ENCODE assay signal across 8 mouse cellular contexts in genomic region chrX:151046777-151047430, GRCm38 (mm10). TPM values are rescaled to one million over a fixed set of nuclear protein-coding genes. Genes with fewer than 3 reads are reported as not detected.
A peak's percentile ranks its signal among the peaks of the same experiment; 100 is the strongest.
DNase-seq lines count a peak whose midpoint lies in the region; ATAC-seq and TF ChIP-seq lines count a peak whose summit lies in the region.

No protein-coding gene starts in this region.

- H3K4me3 ChIP-seq in hindbrain, postnatal 0 days (ENCODE audit: low read length), result peak overlapping the region; percentile 62

- peak overlapping the region; percentile 58 for H3K4me2 ChIP-seq in hindbrain, postnatal 0 days (ENCODE audit: low read depth, low read length)

- peak; percentile 92 for DNase-seq in ZHBTc4 (ENCODE audit: low read depth, low spot score)
- DNase-seq in cerebellum, postnatal 4 days (ENCODE audit: low spot score in 2 of 2), result peak; percentile 52 to 82
- DNase-seq in gastrocnemius, adult 8-10 months (ENCODE audit: low spot score in 2 of 2), result peak; percentile 76 to 78
- DNase-seq in hindbrain, postnatal 0 days (ENCODE audit: low spot score), result peak; percentile 88
- DNase-seq in left cerebral cortex, adult 18-20 months (ENCODE audit: low spot score in 2 of 2), result peak; percentile 69 to 73
- peak; percentile 88 to 90 for DNase-seq in lung, postnatal 4 days
- DNase-seq in right cerebral cortex, adult 2 months (ENCODE audit: low spot score in 2 of 2), result peak; percentile 73 to 83
- peak; percentile 88 for DNase-seq in urinary bladder, postnatal 14 days (ENCODE audit: low spot score)

- TF ChIP-seq CTCF in hindbrain, postnatal 0 days (IDR thresholded peaks at IDR 0.05; ENCODE audit: low read depth), result no peak

- peak; percentile 92 for ATAC-seq in hindbrain, postnatal 0 days

- H3K4me1 ChIP-seq in hindbrain, postnatal 0 days (ENCODE audit: insufficient read depth, low read length), result no peaks in the 10 kb centered on the region

- H3K27me3 ChIP-seq in hindbrain, postnatal 0 days (ENCODE audit: insufficient read depth, low read length), result no peaks in the 10 kb centered on the region

- H3K27ac ChIP-seq in hindbrain, postnatal 0 days, result peak overlapping the region; percentile 90

- peak overlapping the region; percentile 79 for H3K9ac ChIP-seq in hindbrain, postnatal 0 days (replicated peaks; ENCODE audit: low read length)

- 36% methylated on average over 48 of the region's 62 CpGs for WGBS in hindbrain, postnatal 0 days

- H3K36me3 ChIP-seq in hindbrain, postnatal 0 days (ENCODE audit: insufficient read depth, low read length), result no peaks in the 10 kb centered on the region

- no peaks in the 10 kb centered on the region for H3K9me3 ChIP-seq in hindbrain, postnatal 0 days (ENCODE audit: low read length)

RNA-seq across cellular contexts. Expression of gene Fgd1, which starts 1.0 kb away (rescaled TPM):
- 1 to 10 TPM; 1.4 to 2.5 (median 1.9) TPM for total RNA-seq in gastrocnemius, adult 8-10 months (2022)
- 46.3 and 50.6 TPM in 2 replicates for total RNA-seq in hindbrain, postnatal 0 days (2014; rRNA removed)
- 12.4 and 12.7 TPM in 2 replicates for polyA plus RNA-seq in hindbrain, postnatal 0 days (2015; fragmentation: Nextera tagmentation; extraction: Ambion mirVana)
- total RNA-seq in left cerebral cortex, adult 18-20 months (2021), result 10 to 100 TPM; 19.5 to 20.4 TPM

RNA-seq across cellular contexts. Expression of gene Gnl3l, which starts 29.8 kb away (rescaled TPM):
- 10 to 100 TPM; 37.1 to 45.2 (median 43.2) TPM for total RNA-seq in gastrocnemius, adult 8-10 months (2022)
- 125 and 130 TPM in 2 replicates for total RNA-seq in hindbrain, postnatal 0 days (2014; rRNA removed)
- polyA plus RNA-seq in hindbrain, postnatal 0 days (2015; fragmentation: Nextera tagmentation; extraction: Ambion mirVana), result 105 TPM in 2 replicates
- 100 to 1,000 TPM; 210 to 212 TPM for total RNA-seq in left cerebral cortex, adult 18-20 months (2021)

RNA-seq across cellular contexts. Expression of gene Tsr2, which starts 49.4 kb away (rescaled TPM):
- total RNA-seq in gastrocnemius, adult 8-10 months (2022), result 1 to 10 TPM; 6.2 to 8.9 (median 8.6) TPM
- 20.4 and 21.4 TPM in 2 replicates for total RNA-seq in hindbrain, postnatal 0 days (2014; rRNA removed)
- polyA plus RNA-seq in hindbrain, postnatal 0 days (2015; fragmentation: Nextera tagmentation; extraction: Ambion mirVana), result 38.6 and 41.4 TPM in 2 replicates
- 10 to 100 TPM; 91.1 to 91.7 TPM for total RNA-seq in left cerebral cortex, adult 18-20 months (2021)

Comparison
In these comparisons a context has a peak if more than half of its experiments do, and no peak if none do; other contexts are left out.
1. Peak in every context shown above with its lines: DNase-seq, ATAC-seq, H3K4me3 ChIP-seq and H3K27ac ChIP-seq.
2. RNA of gene Fgd1, which starts 1.0 kb away (total RNA-seq): 46.3 to 50.6 TPM in hindbrain, postnatal 0 days and 19.5 to 20.4 TPM in left cerebral cortex, adult 18-20 months; 1.4 to 2.5 TPM in gastrocnemius, adult 8-10 months; every median in the first group is over 4 times any median in the second.